Mouse (Mus musculus): ENCODE measurements at regions not wholly inside any gene's neighbourhood (a gene's known extent, or its start where the extent isn't known, plus 50 kb on each side); places are given as distances from the start of the nearest gene placed in this dataset.

GRCm38 (mm10) chr16:9341245-9341644, 511.3 kb downstream of the 1810013L24Rik start:
- TF ChIP-seq EP300 (IDR thresholded peaks at IDR 0.05; ENCODE audit: low read depth): no peak
- no peak for TF ChIP-seq CTCF (IDR thresholded peaks at IDR 0.05; ENCODE audit: low read depth)

All from liver, embryonic 14.5 days (tissue).